Mouse (Mus musculus) brain, embryonic 14.5 days (tissue): Measurements from ENCODE around the gene Olfr312.

Experiments used
- CTCF ChIP-seq: fragments of 200-500 bp; IDR thresholded peaks from 2 replicates; pipeline ENCODE4 v1.5.1; 2012; ENCODE audit warnings: inconsistent platforms, mild to moderate bottlenecking, moderate library complexity, borderline replicate concordance; ENCODE audit not compliant: insufficient read depth, insufficient read length; ENCODE audit errors: extremely low read depth
- POLR2A ChIP-seq: fragments of 200-500 bp; IDR thresholded peaks from 2 replicates; pipeline ENCODE4 v1.6.1; 2012; ENCODE audit warnings: mild to moderate bottlenecking, inconsistent platforms, borderline replicate concordance; ENCODE audit not compliant: poor library complexity, insufficient read depth, insufficient read length, severe bottlenecking; ENCODE audit errors: extremely low read depth

DNA sequence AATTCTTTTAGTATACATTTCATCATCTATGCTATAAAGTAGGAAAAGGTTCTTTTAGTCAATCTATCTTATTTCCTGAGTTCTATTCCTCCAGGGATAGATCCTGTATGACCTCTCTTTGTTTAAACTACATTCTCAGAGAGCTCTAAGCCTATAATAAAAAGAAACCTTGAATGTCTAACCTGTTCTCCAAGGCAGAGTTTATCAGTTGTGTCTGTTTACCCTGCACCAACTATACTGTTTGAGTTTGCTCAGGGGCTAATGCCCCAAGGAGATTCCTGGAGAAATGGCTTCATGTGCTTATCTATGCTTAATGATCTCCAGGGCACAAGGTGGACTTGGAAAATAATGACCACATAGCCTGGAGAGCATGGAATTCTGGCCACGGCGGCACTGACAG, 24.6 kb upstream of the Olfr312 start:
- no peak for TF ChIP-seq POLR2A
- no peak for TF ChIP-seq CTCF
